In genomic region chr9:108914491-108914890, GRCm38 (mm10) we compare ENCODE assay signal across 8 mouse cellular contexts. TPM values are rescaled to one million over a fixed set of nuclear protein-coding genes. Genes with fewer than 3 reads are reported as not detected.
DNase-seq lines count a peak whose midpoint lies in the region; ATAC-seq and TF ChIP-seq lines count a peak whose summit lies in the region.

Gene Tmem89 (plus strand): TSS chr9:108914619.

- DNase-seq in heart, adult 2 months = peak; percentile 61 to 75
- DNase-seq in cerebellum, postnatal 25 days = peak; percentile 48 to 72
- DNase-seq in urinary bladder, postnatal 36 days (ENCODE audit: low spot score in 2 of 2) = no peak
- no peak for DNase-seq in lung, postnatal 0 days (ENCODE audit: low spot score)
- DNase-seq in lung, postnatal 36 days = no peak

- WGBS in heart, adult 2 months = 43% methylated on average over 6 of the region's 6 CpGs
- WGBS in heart, embryonic 12.5 days = 73% methylated on average over 6 of the region's 6 CpGs
- 54% methylated on average over 6 of the region's 6 CpGs for WGBS in hindbrain, embryonic 16.5 days
- WGBS in neural tube, embryonic 14.5 days = 61% methylated on average over 6 of the region's 6 CpGs
- WGBS in lung, postnatal 0 days = 69% methylated on average over 6 of the region's 6 CpGs

- intact Hi-C loops in heart, adult 2 months (cut with DNase I) = no loop called here

- no peaks in the 10 kb centered on the region for H3K9me3 ChIP-seq in heart, embryonic 12.5 days (replicated peaks)
- no peaks in the 10 kb centered on the region for H3K9me3 ChIP-seq in hindbrain, embryonic 16.5 days (ENCODE audit: control insufficient read depth, low read length)
- no peaks in the 10 kb centered on the region for H3K9me3 ChIP-seq in neural tube, embryonic 14.5 days (ENCODE audit: control insufficient read depth, low read length)
- H3K9me3 ChIP-seq in lung, postnatal 0 days (ENCODE audit: low read length) = no peaks in the 10 kb centered on the region

- TF ChIP-seq CTCF in heart, adult 2 months (IDR thresholded peaks at IDR 0.05) = no peak
- TF ChIP-seq CTCF in lung, postnatal 0 days (IDR thresholded peaks at IDR 0.05) = no peak

- no peaks in the 10 kb centered on the region for H3K36me3 ChIP-seq in heart, adult 2 months (ENCODE audit: control insufficient read depth, insufficient read depth, low read length)
- H3K36me3 ChIP-seq in heart, embryonic 12.5 days = no peaks in the 10 kb centered on the region
- H3K36me3 ChIP-seq in hindbrain, embryonic 16.5 days (ENCODE audit: control insufficient read depth, insufficient read depth, low read length) = peaks cover 3% of the 10 kb centered on the region; the same call in 1 of the 2 replicates
- peaks cover 3% of the 10 kb centered on the region; the same call in 1 of the 2 replicates for H3K36me3 ChIP-seq in neural tube, embryonic 14.5 days (ENCODE audit: control insufficient read depth, insufficient read depth, low read length)
- H3K36me3 ChIP-seq in lung, postnatal 0 days (ENCODE audit: insufficient read depth, low read length) = no peaks in the 10 kb centered on the region

- no peak within 1 kb of the TSS for H3K9ac ChIP-seq in heart, adult 2 months (ENCODE audit: low read depth, low read length)
- H3K9ac ChIP-seq in heart, embryonic 12.5 days = no peak within 1 kb of the TSS
- no peak within 1 kb of the TSS for H3K9ac ChIP-seq in hindbrain, embryonic 16.5 days (ENCODE audit: low read depth, low read length)
- H3K9ac ChIP-seq in neural tube, embryonic 14.5 days (replicated peaks; ENCODE audit: low read depth, low read length) = no peak within 1 kb of the TSS
- no peak within 1 kb of the TSS for H3K9ac ChIP-seq in lung, postnatal 0 days (replicated peaks; ENCODE audit: low read depth)

- no peaks in the 10 kb centered on the region for H3K27me3 ChIP-seq in heart, adult 2 months (ENCODE audit: control insufficient read depth, insufficient read depth, low read length)
- H3K27me3 ChIP-seq in heart, embryonic 12.5 days (replicated peaks) = no peaks in the 10 kb centered on the region
- H3K27me3 ChIP-seq in hindbrain, embryonic 16.5 days (replicated peaks; ENCODE audit: control insufficient read depth, insufficient read depth, low read length) = no peaks in the 10 kb centered on the region
- no peaks in the 10 kb centered on the region for H3K27me3 ChIP-seq in neural tube, embryonic 14.5 days (ENCODE audit: control insufficient read depth, insufficient read depth, low read length)
- no peaks in the 10 kb centered on the region for H3K27me3 ChIP-seq in lung, postnatal 0 days (replicated peaks; ENCODE audit: insufficient read depth, low read length)

- H3K27ac ChIP-seq in heart, adult 2 months = peak within 1 kb of the TSS; percentile 56
- H3K27ac ChIP-seq in heart, embryonic 12.5 days (ENCODE audit: poor library complexity, severe bottlenecking) = no peak within 1 kb of the TSS
- peak within 1 kb of the TSS; percentile 61; the same call in 1 of the 2 replicates for H3K27ac ChIP-seq in hindbrain, embryonic 16.5 days (ENCODE audit: low read depth, low read length)
- no peak within 1 kb of the TSS for H3K27ac ChIP-seq in neural tube, embryonic 14.5 days (ENCODE audit: low read depth, low read length)
- no peak within 1 kb of the TSS for H3K27ac ChIP-seq in lung, postnatal 0 days (ENCODE audit: low read length)

- no peak for ATAC-seq in heart, embryonic 12.5 days (ENCODE audit: insufficient number of reproducible peaks, low FRiP score)
- peak; percentile 96 for ATAC-seq in hindbrain, embryonic 16.5 days
- peak; percentile 89 for ATAC-seq in neural tube, embryonic 14.5 days (ENCODE audit: low read depth)
- no peak for ATAC-seq in lung, postnatal 0 days

- H3K4me1 ChIP-seq in heart, adult 2 months (ENCODE audit: control insufficient read depth, insufficient read depth, low read length) = peaks cover 5% of the 10 kb centered on the region; the same call in 1 of the 2 replicates
- H3K4me1 ChIP-seq in heart, embryonic 12.5 days (replicated peaks) = no peaks in the 10 kb centered on the region
- peaks cover 7% of the 10 kb centered on the region; the same call in 1 of the 2 replicates for H3K4me1 ChIP-seq in hindbrain, embryonic 16.5 days (ENCODE audit: control insufficient read depth, insufficient read depth, low read depth, low read length)
- H3K4me1 ChIP-seq in neural tube, embryonic 14.5 days (ENCODE audit: control insufficient read depth, insufficient read depth, low read length) = peaks cover 3% of the 10 kb centered on the region; the same call in 1 of the 2 replicates
- H3K4me1 ChIP-seq in lung, postnatal 0 days (ENCODE audit: insufficient read depth, low read depth, low read length) = no peaks in the 10 kb centered on the region

- no peaks in the 10 kb centered on the region for H3K79me2 ChIP-seq in heart, adult 2 months (replicated peaks; ENCODE audit: control insufficient read depth, insufficient read depth, low read length)

- 0 out of 2 replicates have a peak, but pooled peaks have one; percentile 44 for TF ChIP-seq EP300 in heart, adult 2 months (IDR thresholded peaks at IDR 0.05; ENCODE audit: insufficient read depth, low read depth, low read length)
- no peak for TF ChIP-seq EP300 in lung, postnatal 0 days (IDR thresholded peaks at IDR 0.05)

- no peak for TF ChIP-seq POLR2A in heart, adult 2 months (IDR thresholded peaks at IDR 0.05; ENCODE audit: insufficient read depth, low read depth, low read length)

- no peak within 1 kb of the TSS for H3K4me2 ChIP-seq in heart, embryonic 12.5 days
- H3K4me2 ChIP-seq in hindbrain, embryonic 16.5 days (ENCODE audit: low read length) = no peak within 1 kb of the TSS
- no peak within 1 kb of the TSS for H3K4me2 ChIP-seq in neural tube, embryonic 14.5 days (ENCODE audit: low read depth, low read length)
- no peak within 1 kb of the TSS for H3K4me2 ChIP-seq in lung, postnatal 0 days (replicated peaks; ENCODE audit: low read depth, low read length)

- H3K4me3 ChIP-seq in heart, adult 2 months = no peak within 1 kb of the TSS
- no peak within 1 kb of the TSS for H3K4me3 ChIP-seq in heart, embryonic 12.5 days
- H3K4me3 ChIP-seq in hindbrain, embryonic 16.5 days (ENCODE audit: low read length) = no peak within 1 kb of the TSS
- no peak within 1 kb of the TSS for H3K4me3 ChIP-seq in neural tube, embryonic 14.5 days (ENCODE audit: low read depth, low read length)
- no peak within 1 kb of the TSS for H3K4me3 ChIP-seq in lung, postnatal 0 days (ENCODE audit: low read depth, low read length)

RNA-seq across cellular contexts. Expression of gene Tmem89, which starts in this region (rescaled TPM):
- not detected for total RNA-seq in heart, adult 2 months (2021)
- 0.35 and 0.47 TPM in 2 replicates for polyA plus RNA-seq in heart, adult 2 months (2012; rRNA removed)
- polyA plus RNA-seq in heart, embryonic 12.5 days (2016; fragmentation: Nextera tagmentation; extraction: Ambion mirVana) = not detected in 2 replicates
- polyA plus RNA-seq in hindbrain, embryonic 16.5 days (2015; fragmentation: Nextera tagmentation; extraction: Ambion mirVana) = 0.17 TPM in 1 of 2 replicates, not detected in the other
- not detected in 2 replicates for polyA plus RNA-seq in neural tube, embryonic 14.5 days (2014; fragmentation: Nextera tagmentation; extraction: Ambion mirVana)
- polyA plus RNA-seq in lung, postnatal 0 days (2015; fragmentation: Nextera tagmentation; extraction: Ambion mirVana) = 0.48 and 1.0 TPM in 2 replicates

Comparison
In these comparisons a context has a peak if more than half of its experiments do, and no peak if none do; other contexts are left out.
1. Peak in DNase-seq and H3K27ac ChIP-seq in heart, adult 2 months; RNA of the gene not detected or under 1 TPM.
2. Peak in ATAC-seq and H3K27ac ChIP-seq in hindbrain, embryonic 16.5 days; RNA of the gene not detected or under 1 TPM.
3. Peak in ATAC-seq in neural tube, embryonic 14.5 days; RNA of the gene not detected or under 1 TPM.
4. DNase-seq: peak in cerebellum, postnatal 25 days (2 of 2); none in urinary bladder, postnatal 36 days (0 of 2), lung, postnatal 0 days (single experiment) and lung, postnatal 36 days (single experiment).